Mouse (Mus musculus): ENCODE measurements at regions not wholly inside any gene's neighbourhood (a gene's known extent, or its start where the extent isn't known, plus 50 kb on each side); places are given as distances from the start of the nearest gene placed in this dataset.

DNA sequence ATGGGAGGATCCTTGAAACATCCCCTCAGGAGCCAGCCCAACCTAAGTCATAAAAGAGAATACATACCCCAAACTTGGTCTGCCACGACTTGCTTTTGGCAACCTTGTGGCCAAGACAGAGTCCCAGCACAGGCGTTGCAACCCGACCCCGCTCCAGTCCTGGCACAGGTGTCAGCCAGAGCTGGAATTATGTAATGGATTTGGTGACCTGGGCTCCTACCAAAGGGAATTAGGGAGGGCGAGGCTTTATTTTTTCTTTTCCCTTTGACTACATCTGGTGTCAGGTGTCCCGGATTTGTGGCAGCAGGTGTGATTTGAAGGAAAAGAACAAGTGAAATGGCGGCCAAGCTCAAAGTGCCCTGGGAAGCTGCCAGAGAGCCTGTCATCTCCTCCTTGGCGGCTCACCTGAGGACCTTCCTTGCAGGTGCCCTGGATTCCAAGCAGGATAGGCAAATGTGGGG is 212.9 kb downstream of the Mef2c start:
- WGBS (ENCODE audit: insufficient replicate concordance), result 3% methylated on average over 8 of the region's 8 CpGs
- Histone ChIP-seq H3K9ac (ENCODE audit: low read depth, low read length) (no peak overlapping the region), H3K4me3 (ENCODE audit: low read depth, low read length) (no peak overlapping the region), H3K9me3 (replicated peaks; ENCODE audit: control insufficient read depth, low read length) (no peaks in the 10 kb centered on the region), H3K36me3 (ENCODE audit: control insufficient read depth, insufficient read depth, low read length) (no peaks in the 10 kb centered on the region), H3K4me1 (ENCODE audit: control insufficient read depth, insufficient read depth, low read length) (0 out of 2 replicates have a peak, but pooled peaks cover 2% of the 10 kb centered on the region), H3K27ac (ENCODE audit: low read depth, low read length) (no peak overlapping the region), H3K4me2 (no peak overlapping the region), H3K27me3 (ENCODE audit: control insufficient read depth, insufficient read depth, low read length) (peaks cover 85% of the 10 kb centered on the region)
- no peak for ATAC-seq (replicated peaks; ENCODE audit: insufficient number of reproducible peaks, low FRiP score, low TSS enrichment)

DNA sequence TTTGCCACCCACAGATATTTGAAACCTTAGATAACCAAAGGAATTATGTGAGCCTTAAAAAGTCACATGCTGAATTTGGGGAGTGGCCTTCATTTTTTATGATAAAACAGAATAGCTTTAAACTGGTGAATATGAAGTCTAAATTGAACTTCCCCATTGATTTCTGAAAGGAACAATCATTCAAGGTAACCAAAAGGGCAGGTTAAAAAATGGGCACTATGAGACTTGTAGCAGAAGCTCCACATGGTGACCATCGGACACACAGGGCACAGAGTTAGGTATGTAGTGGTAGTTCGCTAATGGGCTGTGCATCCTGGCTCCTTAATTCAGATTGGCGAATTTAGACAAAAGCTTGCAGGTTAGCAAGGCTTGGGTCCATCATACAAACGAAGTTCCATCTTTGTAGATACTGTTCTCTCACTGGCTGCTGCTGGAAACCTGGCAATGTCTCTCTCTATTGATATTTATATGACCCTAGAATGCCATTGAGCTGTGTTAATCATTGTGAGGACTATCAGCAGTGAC is 213.9 kb downstream of the Mef2c start:
- no peak overlapping the region for H3K9ac ChIP-seq (ENCODE audit: low read depth, low read length)
- no peak overlapping the region for H3K27ac ChIP-seq (ENCODE audit: low read depth, low read length)
- H3K36me3 ChIP-seq (ENCODE audit: control insufficient read depth, insufficient read depth, low read length), result no peaks in the 10 kb centered on the region
- H3K9me3 ChIP-seq (replicated peaks; ENCODE audit: control insufficient read depth, low read length), result no peaks in the 10 kb centered on the region
- H3K4me2 ChIP-seq, result no peak overlapping the region
- 9% methylated on average over 4 of the region's 4 CpGs for WGBS (ENCODE audit: insufficient replicate concordance)
- H3K4me3 ChIP-seq (ENCODE audit: low read depth, low read length), result no peak overlapping the region
- peaks cover 89% of the 10 kb centered on the region for H3K27me3 ChIP-seq (ENCODE audit: control insufficient read depth, insufficient read depth, low read length)
- no peak for ATAC-seq (replicated peaks; ENCODE audit: insufficient number of reproducible peaks, low FRiP score, low TSS enrichment)
- 0 out of 2 replicates have a peak, but pooled peaks cover 2% of the 10 kb centered on the region for H3K4me1 ChIP-seq (ENCODE audit: control insufficient read depth, insufficient read depth, low read length)

DNA sequence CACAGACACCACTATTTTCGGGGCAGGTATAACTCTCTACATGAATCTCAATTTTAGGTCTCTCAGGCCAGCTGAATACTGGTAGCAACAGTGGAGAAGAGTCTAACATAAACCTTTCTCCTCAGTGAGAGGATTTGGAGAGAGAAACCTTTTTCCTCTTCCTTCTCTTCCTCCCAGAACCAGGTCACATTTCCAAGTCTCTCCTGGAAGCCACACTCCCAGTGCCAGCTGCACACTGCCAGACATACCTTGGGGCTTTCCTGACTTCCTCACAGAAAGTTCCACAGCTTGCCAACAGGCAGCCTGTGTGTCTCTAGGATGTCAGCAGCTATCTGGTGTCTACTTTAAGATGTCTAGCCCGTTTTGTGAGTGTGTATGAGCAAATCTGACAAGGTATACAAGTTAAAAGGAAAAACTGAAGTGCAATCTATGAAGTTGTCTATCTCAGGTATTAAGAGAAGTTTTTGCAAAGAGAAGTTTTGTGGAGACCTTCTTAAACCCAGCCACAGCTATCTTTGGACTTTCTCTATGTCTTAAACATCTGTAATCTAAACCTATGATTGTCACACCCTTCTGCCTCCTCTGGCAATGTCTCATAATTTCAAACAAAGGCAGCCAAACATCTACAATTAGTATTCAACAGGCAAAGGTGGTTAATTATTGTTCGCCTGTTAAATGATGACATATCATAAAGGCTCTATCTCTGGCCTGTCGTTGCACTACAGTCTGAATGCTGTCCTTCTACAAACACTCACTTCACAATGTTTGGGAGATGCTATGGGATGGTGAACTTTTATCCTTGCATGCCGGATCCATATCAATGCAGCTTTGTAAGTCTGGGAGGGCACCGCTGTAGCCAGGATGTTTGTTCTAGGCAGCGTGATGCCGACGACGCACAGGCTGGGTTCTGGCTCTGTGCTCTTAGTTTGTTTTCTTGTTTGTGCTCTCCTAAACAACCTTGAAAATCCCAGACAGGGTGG is 214.9 kb downstream of the Mef2c start:
- H3K9ac ChIP-seq (ENCODE audit: low read depth, low read length), result no peak overlapping the region
- ATAC-seq (replicated peaks; ENCODE audit: insufficient number of reproducible peaks, low FRiP score, low TSS enrichment), result no peak
- H3K9me3 ChIP-seq (replicated peaks; ENCODE audit: control insufficient read depth, low read length), result no peaks in the 10 kb centered on the region
- no peak overlapping the region for H3K4me3 ChIP-seq (ENCODE audit: low read depth, low read length)
- 5% methylated on average over 10 of the region's 10 CpGs for WGBS (ENCODE audit: insufficient replicate concordance)
- H3K27me3 ChIP-seq (ENCODE audit: control insufficient read depth, insufficient read depth, low read length), result peaks cover 89% of the 10 kb centered on the region
- no peaks in the 10 kb centered on the region for H3K36me3 ChIP-seq (ENCODE audit: control insufficient read depth, insufficient read depth, low read length)
- H3K4me2 ChIP-seq, result no peak overlapping the region
- H3K27ac ChIP-seq (ENCODE audit: low read depth, low read length), result no peak overlapping the region
- H3K4me1 ChIP-seq (ENCODE audit: control insufficient read depth, insufficient read depth, low read length), result 0 out of 2 replicates have a peak, but pooled peaks cover 2% of the 10 kb centered on the region

DNA sequence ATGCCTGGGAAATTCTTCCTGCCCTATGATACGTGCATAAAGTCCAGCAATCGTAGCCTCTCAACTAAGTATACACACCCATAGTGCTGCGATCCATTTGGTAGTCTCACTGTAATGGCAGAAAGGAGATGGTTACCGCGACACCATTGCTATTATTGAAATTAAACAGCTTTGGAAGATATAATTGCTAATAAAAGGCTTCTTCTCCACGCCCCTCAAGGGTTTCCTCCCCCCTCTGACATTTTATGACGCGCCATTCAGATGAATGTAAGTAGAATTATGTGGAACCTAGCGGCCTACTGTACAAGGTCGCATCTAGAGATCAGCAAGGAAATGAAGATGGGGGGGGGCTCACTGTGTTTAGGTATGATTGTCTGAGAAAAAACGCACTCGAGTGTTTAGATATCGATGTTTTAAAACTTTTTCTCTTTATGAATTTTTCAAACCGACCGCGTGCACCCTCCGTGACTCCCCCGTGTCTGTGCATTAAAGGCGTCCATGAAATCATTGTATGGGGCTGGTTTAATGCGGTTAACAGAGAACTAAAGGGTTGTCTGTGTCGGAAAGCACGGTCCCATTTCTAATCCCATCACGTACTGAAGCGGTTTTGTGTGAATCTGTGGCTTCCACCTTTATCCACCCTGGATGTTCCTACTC is 215.9 kb downstream of the Mef2c start:
- H3K4me2 ChIP-seq, result no peak overlapping the region
- no peaks in the 10 kb centered on the region for H3K9me3 ChIP-seq (replicated peaks; ENCODE audit: control insufficient read depth, low read length)
- peaks cover 86% of the 10 kb centered on the region for H3K27me3 ChIP-seq (ENCODE audit: control insufficient read depth, insufficient read depth, low read length)
- H3K27ac ChIP-seq (ENCODE audit: low read depth, low read length), result no peak overlapping the region
- WGBS (ENCODE audit: insufficient replicate concordance), result 3% methylated on average over 24 of the region's 24 CpGs
- H3K4me3 ChIP-seq (ENCODE audit: low read depth, low read length), result no peak overlapping the region
- no peaks in the 10 kb centered on the region for H3K36me3 ChIP-seq (ENCODE audit: control insufficient read depth, insufficient read depth, low read length)
- no peak for ATAC-seq (replicated peaks; ENCODE audit: insufficient number of reproducible peaks, low FRiP score, low TSS enrichment)
- H3K9ac ChIP-seq (ENCODE audit: low read depth, low read length), result no peak overlapping the region
- 0 out of 2 replicates have a peak, but pooled peaks cover 2% of the 10 kb centered on the region for H3K4me1 ChIP-seq (ENCODE audit: control insufficient read depth, insufficient read depth, low read length)

DNA sequence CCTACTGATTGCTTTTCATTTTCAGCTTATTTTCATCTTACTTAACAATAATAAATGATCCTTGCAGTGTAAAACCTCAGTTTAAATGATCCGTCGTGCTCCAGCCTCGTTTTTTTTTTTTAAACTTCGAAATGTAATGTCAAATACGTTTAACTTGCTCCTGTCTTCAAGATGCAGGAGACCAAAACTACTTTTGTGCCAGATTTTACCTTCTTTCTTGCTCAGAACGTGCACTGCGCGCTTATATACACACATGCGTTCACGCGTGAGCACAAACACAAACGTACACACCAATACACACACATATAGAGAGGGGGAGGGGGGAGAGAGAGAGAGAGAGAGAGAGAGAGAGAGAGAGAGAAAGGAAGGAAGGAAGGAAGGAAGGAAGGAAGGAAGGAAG is 216.5 kb downstream of the Mef2c start:
- 2% methylated on average over 12 of the region's 12 CpGs for WGBS (ENCODE audit: insufficient replicate concordance)
- Histone ChIP-seq H3K9me3 (replicated peaks; ENCODE audit: control insufficient read depth, low read length) (no peaks in the 10 kb centered on the region), H3K4me1 (ENCODE audit: control insufficient read depth, insufficient read depth, low read length) (0 out of 2 replicates have a peak, but pooled peaks cover 2% of the 10 kb centered on the region), H3K4me2 (no peak overlapping the region), H3K4me3 (ENCODE audit: low read depth, low read length) (no peak overlapping the region), H3K36me3 (ENCODE audit: control insufficient read depth, insufficient read depth, low read length) (no peaks in the 10 kb centered on the region), H3K27ac (ENCODE audit: low read depth, low read length) (no peak overlapping the region), H3K27me3 (ENCODE audit: control insufficient read depth, insufficient read depth, low read length) (peaks cover 87% of the 10 kb centered on the region), H3K9ac (ENCODE audit: low read depth, low read length) (no peak overlapping the region)
- no peak for ATAC-seq (replicated peaks; ENCODE audit: insufficient number of reproducible peaks, low FRiP score, low TSS enrichment)

DNA sequence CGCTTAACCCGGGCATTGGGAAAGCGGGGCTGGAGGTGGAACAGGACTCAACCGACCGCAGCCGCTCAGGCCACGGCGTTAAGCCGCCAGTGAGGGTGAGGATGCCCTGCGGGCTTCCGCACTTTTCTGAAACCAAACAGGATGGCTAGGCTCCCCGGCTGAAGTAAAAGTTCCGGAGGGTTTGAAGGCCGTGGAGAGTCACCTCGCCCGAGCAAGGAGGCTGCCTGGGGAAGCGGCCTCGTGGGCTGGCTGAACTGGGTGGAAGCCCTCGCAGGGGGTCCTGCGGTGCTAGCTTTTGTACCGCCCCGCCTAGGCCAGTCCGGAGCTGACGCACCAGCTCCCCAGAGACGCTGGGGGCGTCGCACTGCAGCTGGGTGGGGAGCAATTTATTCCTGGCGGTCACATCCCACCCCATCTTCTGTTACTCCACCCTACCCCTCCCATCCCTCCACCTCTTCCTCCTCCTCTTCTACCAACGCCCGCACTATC is 217.1 kb downstream of the Mef2c start:
- 0 out of 2 replicates have a peak, but pooled peaks have one; percentile 35 for ATAC-seq (replicated peaks; ENCODE audit: insufficient number of reproducible peaks, low FRiP score, low TSS enrichment)
- Histone ChIP-seq H3K4me1 (ENCODE audit: control insufficient read depth, insufficient read depth, low read length) (0 out of 2 replicates have a peak, but pooled peaks cover 2% of the 10 kb centered on the region), H3K36me3 (ENCODE audit: control insufficient read depth, insufficient read depth, low read length) (no peaks in the 10 kb centered on the region), H3K4me3 (ENCODE audit: low read depth, low read length) (peak overlapping the region; percentile 30), H3K9me3 (replicated peaks; ENCODE audit: control insufficient read depth, low read length) (no peaks in the 10 kb centered on the region), H3K27ac (ENCODE audit: low read depth, low read length) (no peak overlapping the region), H3K4me2 (peak overlapping the region; percentile 44), H3K9ac (ENCODE audit: low read depth, low read length) (no peak overlapping the region), H3K27me3 (ENCODE audit: control insufficient read depth, insufficient read depth, low read length) (peaks cover 89% of the 10 kb centered on the region)
- under 1% methylated on average over 30 of the region's 30 CpGs for WGBS (ENCODE audit: insufficient replicate concordance)

DNA sequence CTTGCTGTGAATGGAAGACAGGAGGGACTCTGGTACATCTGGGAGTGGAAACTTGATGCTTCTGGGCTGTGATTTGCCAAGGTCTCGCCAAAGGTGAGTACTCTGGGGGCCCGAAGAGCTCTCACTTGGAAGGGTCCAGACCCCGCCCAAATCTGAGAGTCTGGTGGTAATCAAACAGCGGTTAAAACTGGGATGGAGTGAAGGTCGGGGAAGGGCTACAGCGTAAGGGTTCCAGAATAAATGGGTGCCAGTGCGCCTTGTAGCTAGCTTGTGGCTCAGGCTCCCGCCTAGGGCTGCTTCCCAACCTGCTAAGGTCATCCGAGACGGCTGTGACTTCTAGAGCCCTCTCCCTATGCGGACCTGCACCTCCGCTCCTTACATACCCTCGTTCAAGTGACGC is 217.7 kb downstream of the Mef2c start:
- H3K4me2 ChIP-seq, result peak overlapping the region; percentile 44
- H3K36me3 ChIP-seq (ENCODE audit: control insufficient read depth, insufficient read depth, low read length), result no peaks in the 10 kb centered on the region
- H3K4me1 ChIP-seq (ENCODE audit: control insufficient read depth, insufficient read depth, low read length), result 0 out of 2 replicates have a peak, but pooled peaks cover 2% of the 10 kb centered on the region
- 0 out of 2 replicates have a peak overlapping the region, but pooled peaks have one; percentile 30 for H3K4me3 ChIP-seq (ENCODE audit: low read depth, low read length)
- whole genome bisulfite sequencing (ENCODE audit: insufficient replicate concordance), result 2% methylated on average over 14 of the region's 14 CpGs
- ATAC-seq (replicated peaks; ENCODE audit: insufficient number of reproducible peaks, low FRiP score, low TSS enrichment), result no peak
- H3K27ac ChIP-seq (ENCODE audit: low read depth, low read length), result no peak overlapping the region
- H3K9me3 ChIP-seq (replicated peaks; ENCODE audit: control insufficient read depth, low read length), result no peaks in the 10 kb centered on the region
- no peak overlapping the region for H3K9ac ChIP-seq (ENCODE audit: low read depth, low read length)
- H3K27me3 ChIP-seq (ENCODE audit: control insufficient read depth, insufficient read depth, low read length), result peaks cover 87% of the 10 kb centered on the region

DNA sequence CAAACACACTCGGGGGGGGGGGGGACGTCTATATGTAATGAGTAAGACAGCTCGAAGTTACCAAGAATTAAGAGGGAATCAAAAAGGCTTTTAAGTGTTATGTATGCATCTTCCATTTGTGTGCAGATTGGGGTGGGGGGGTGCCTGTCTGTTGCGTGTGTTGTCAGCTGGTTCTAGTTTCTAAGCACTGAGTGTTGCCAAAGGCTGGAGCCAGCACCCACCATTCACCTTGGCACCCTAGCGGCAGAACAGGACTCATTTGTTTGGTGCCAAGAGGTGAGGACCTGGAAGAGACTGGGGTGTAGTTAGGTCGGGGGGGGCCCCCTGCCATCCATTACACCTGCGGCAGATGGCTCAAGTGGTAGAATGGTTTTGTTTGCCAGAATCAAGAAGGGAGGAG is 218.4 kb downstream of the Mef2c start:
- Histone ChIP-seq H3K4me3 (ENCODE audit: low read depth, low read length) (no peak overlapping the region), H3K9ac (ENCODE audit: low read depth, low read length) (no peak overlapping the region), H3K4me2 (no peak overlapping the region), H3K36me3 (ENCODE audit: control insufficient read depth, insufficient read depth, low read length) (no peaks in the 10 kb centered on the region), H3K27me3 (ENCODE audit: control insufficient read depth, insufficient read depth, low read length) (peaks cover 88% of the 10 kb centered on the region), H3K27ac (ENCODE audit: low read depth, low read length) (no peak overlapping the region), H3K9me3 (replicated peaks; ENCODE audit: control insufficient read depth, low read length) (no peaks in the 10 kb centered on the region), H3K4me1 (ENCODE audit: control insufficient read depth, insufficient read depth, low read length) (peaks cover 5% of the 10 kb centered on the region; the same call in 1 of the 2 replicates)
- no peak for ATAC-seq (replicated peaks; ENCODE audit: insufficient number of reproducible peaks, low FRiP score, low TSS enrichment)
- WGBS (ENCODE audit: insufficient replicate concordance), result 7% methylated on average over 7 of the region's 7 CpGs

All from heart, embryonic 11.5 days (tissue).